Mouse (Mus musculus): ENCODE measurements around the gene Tpx2.

GRCm38 (mm10) chr2:152911432-152911831 lies 63.7 kb downstream of the Tpx2 start:
- TF ChIP-seq FLI1 (IDR thresholded peaks at IDR 0.05; ENCODE audit: low read length) = no peak
- no peak for TF ChIP-seq GATA1 (IDR thresholded peaks at IDR 0.05; ENCODE audit: borderline replicate concordance, low read length)

Measured in megakaryocyte, embryonic 14.5 days (primary cell).